Mouse (Mus musculus) heart, adult 2 months (tissue): Measurements from ENCODE around the gene Fgf13. TPM values are rescaled to one million over a fixed set of nuclear protein-coding genes. Genes with fewer than 3 reads are reported as not detected.

Source experiments
- DNase-seq, 2 experiments: peaks; one replicate each; pipeline ENCODE4 v3.0.0; 2021
- H3K27ac ChIP-seq: fragments of 200-600 bp; 2 replicates; pipeline ENCODE4 v1.8.1; 2022
- H3K27me3 ChIP-seq: fragments of 200-500 bp; 2 replicates; pipeline ENCODE4 v1.6.1; 2012; ENCODE audit warnings: mild to moderate bottlenecking, low read length, inconsistent platforms, mixed read lengths; ENCODE audit not compliant: control insufficient read depth, insufficient read depth
- H3K36me3 ChIP-seq: fragments of 200-500 bp; 2 replicates; pipeline ENCODE4 v1.6.1; 2012; ENCODE audit warnings: low read length, inconsistent platforms; ENCODE audit not compliant: control insufficient read depth, insufficient read depth
- H3K4me1 ChIP-seq: fragments of 200-500 bp; 2 replicates; pipeline ENCODE4 v1.6.1; 2011; ENCODE audit warnings: low read length; ENCODE audit not compliant: control insufficient read depth, insufficient read depth
- H3K4me3 ChIP-seq: fragments of 200-600 bp; 2 replicates; pipeline ENCODE4 v1.8.1; 2022
- H3K79me2 ChIP-seq: fragments of 200-500 bp; replicated peaks from 2 replicates; pipeline ENCODE4 v1.6.1; 2012; ENCODE audit warnings: mild to moderate bottlenecking, inconsistent platforms, low read length, moderate library complexity, mixed read lengths; ENCODE audit not compliant: control insufficient read depth, insufficient read depth
- H3K9ac ChIP-seq: fragments of 200-500 bp; 2 replicates; pipeline ENCODE4 v1.6.1; 2012; ENCODE audit warnings: low read depth, mild to moderate bottlenecking, control low read depth, inconsistent platforms, low read length, mixed read lengths
- CTCF ChIP-seq: fragments of 200-600 bp; IDR thresholded peaks from 2 replicates; pipeline ENCODE4 v1.8.1; 2022; ENCODE audit warnings: antibody characterized with exemption, mild to moderate bottlenecking, moderate library complexity
- EP300 ChIP-seq: fragments of 200-500 bp; IDR thresholded peaks from 2 replicates; pipeline ENCODE4 v1.6.1; 2011; ENCODE audit warnings: low read depth, low read length, control low read depth; ENCODE audit not compliant: insufficient read depth
- POLR2A ChIP-seq: fragments of 200-500 bp; IDR thresholded peaks from 2 replicates; pipeline ENCODE4 v1.6.1; 2011; ENCODE audit warnings: mild to moderate bottlenecking, low read depth, low read length, control low read depth; ENCODE audit not compliant: insufficient read depth
- WGBS: fragments of 180-500 bp; shearing (Covaris S2); methylation state at CpG from one replicate; pipeline ENCODE4 v1.1.7; 2018; 5-methylcytosine and 5-hydroxymethylcytosine counted together
- intact Hi-C: fragments of 180-260 bp; cut with DNase I; formaldehyde crosslinking; loops from one replicate; pipeline ENCODE4 v1.15.1; 2025
- polyA plus RNA-seq: library from polyadenylated mRNA; depleted of rRNA; stranded (reverse); fragments of >200 nt; gene quantifications from 2 replicates; pipeline ENCODE4 v1.2.3, GENCODE M21; 2012
- total RNA-seq, 2 experiments: library from RNA; stranded (reverse); gene quantifications; 2 replicates each; pipeline ENCODE4 v1.2.3; 2021

Gene Fgf13
- total and polyA plus RNA-seq, 3 experiments, result 35.6 to 129 (median 102) TPM

DNA sequence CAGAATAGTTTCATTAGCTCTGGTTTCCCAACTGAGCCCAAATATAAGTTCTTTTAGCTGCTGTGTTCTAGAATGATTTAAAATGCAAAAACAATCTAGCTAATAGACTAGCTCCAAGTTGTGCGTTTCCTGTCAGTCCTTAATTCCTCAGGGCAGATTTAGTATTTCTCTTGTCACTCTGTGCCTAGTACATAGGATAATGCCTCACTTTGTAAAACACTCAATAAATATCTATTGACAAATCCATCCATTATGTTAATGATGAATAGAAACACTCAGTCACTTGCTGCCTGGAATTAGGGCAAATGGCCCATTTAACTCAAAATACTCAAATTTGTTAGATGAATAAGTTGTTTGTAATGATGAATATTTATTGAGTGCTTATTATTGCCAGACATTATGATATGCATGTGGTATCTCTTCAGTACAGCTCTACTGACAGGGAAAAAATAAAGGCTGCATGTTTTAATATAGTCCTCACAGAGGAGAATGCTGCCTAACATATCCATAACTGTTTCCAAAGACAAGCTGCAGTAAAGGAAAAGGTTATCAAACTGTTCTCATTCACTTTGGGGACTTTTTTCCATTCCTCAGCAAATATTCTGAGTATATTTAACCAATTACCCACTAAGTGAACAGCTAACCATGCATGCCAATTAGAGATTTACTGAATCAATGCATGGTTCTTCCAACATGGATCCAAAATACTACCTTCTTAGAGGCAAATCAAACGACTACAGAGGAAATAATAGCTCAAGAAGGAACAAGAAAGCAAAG lies 327.0 kb downstream of the Fgf13 start:
- H3K9ac ChIP-seq, result no peak overlapping the region
- intact Hi-C loops, result loop anchor here (10.0 kb wide), 1 partner anchor 344 kb away; no protein-coding TSS in a partner anchor
- TF ChIP-seq EP300 (no peak), CTCF (no peak), POLR2A (no peak)
- H3K27me3 ChIP-seq, result no peaks in the 10 kb centered on the region
- 53% methylated on average over 2 of the region's 2 CpGs for WGBS
- H3K4me3 ChIP-seq, result no peak overlapping the region
- no peaks in the 10 kb centered on the region for H3K4me1 ChIP-seq
- H3K27ac ChIP-seq, result no peak overlapping the region
- no peak for DNase-seq
- no peaks in the 10 kb centered on the region for H3K36me3 ChIP-seq
- no peaks in the 10 kb centered on the region for H3K79me2 ChIP-seq

DNA sequence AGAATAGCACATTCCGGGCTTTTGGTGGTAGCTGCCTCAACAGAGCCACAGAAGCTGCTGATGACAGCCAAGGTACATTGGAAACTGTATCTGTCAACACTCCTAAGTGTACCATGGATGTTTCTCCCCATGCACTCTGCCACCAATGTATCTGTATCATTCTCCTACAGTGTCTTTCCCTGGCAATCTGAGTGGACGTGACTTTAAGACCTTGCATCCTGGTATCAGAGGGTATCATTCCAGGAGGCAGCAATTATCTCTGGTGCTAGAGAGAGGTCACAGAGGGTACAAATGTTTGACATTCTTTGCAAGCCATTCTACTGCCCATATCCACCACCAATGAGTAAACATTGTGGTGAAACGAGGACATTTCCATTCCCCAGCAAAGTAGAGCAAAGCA lies 347.2 kb downstream of the Fgf13 start:
- Histone ChIP-seq H3K27me3 (no peaks in the 10 kb centered on the region), H3K4me1 (no peaks in the 10 kb centered on the region), H3K4me3 (no peak overlapping the region), H3K36me3 (no peaks in the 10 kb centered on the region), H3K9ac (no peak overlapping the region), H3K79me2 (no peaks in the 10 kb centered on the region), H3K27ac (no peak overlapping the region; the same call in 1 of the 2 replicates)
- TF ChIP-seq POLR2A (no peak), EP300 (no peak), CTCF (no peak)
- peak in 1 of 2 experiments; percentile 17 for DNase-seq
- WGBS, result 32% methylated on average over 3 of the region's 3 CpGs
- intact Hi-C loops, result no loop called here

DNA sequence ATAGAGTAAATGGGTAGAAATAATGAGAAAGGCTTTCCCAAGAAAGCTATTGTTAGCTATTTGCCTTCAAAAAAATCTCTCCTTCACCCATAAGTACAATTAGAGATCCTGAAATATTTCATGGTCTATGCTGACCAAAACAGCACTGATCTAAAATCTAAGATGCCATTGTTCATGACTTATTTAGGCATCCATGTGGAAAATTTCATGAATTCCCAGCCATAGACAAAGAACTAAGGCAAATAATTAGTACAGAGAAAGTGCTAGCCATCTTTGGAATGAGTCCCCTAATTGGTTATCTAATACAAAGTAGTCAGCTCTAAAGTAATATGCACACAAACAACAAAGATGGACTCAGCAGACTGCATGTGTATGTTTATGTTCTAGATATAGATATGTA lies 366.7 kb downstream of the Fgf13 start:
- intact Hi-C loops, result no loop called here
- no peak for DNase-seq
- H3K27me3 ChIP-seq, result no peaks in the 10 kb centered on the region
- H3K79me2 ChIP-seq, result no peaks in the 10 kb centered on the region
- no peaks in the 10 kb centered on the region for H3K4me1 ChIP-seq
- no peak for TF ChIP-seq CTCF
- no peak for TF ChIP-seq POLR2A
- TF ChIP-seq EP300, result no peak
- no peak overlapping the region for H3K4me3 ChIP-seq
- H3K36me3 ChIP-seq, result no peaks in the 10 kb centered on the region
- H3K27ac ChIP-seq, result no peak overlapping the region
- no peak overlapping the region for H3K9ac ChIP-seq

DNA sequence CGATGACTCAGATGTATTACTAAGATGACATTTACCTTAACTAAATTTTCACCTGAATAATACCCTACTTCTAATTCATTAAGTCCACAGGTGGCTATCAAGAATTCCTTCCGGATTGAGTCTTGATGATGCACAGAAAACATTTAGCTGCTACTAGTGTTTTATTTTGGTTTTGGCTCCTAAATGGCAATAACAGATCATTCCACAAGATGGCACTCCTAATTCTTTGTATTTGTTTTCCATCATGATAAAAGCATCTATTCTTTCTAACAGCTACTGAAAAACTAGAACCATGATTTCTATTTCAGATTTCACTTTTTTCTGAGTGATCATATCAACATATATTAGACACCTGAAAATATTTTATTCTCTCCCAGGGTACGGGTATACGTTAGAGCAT lies 373.7 kb downstream of the Fgf13 start:
- 68% methylated on average over 4 of the region's 4 CpGs for WGBS
- TF ChIP-seq POLR2A (no peak), CTCF (peak; percentile 62)
- intact Hi-C loops, result loop anchor here (10.0 kb wide), 1 partner anchor 411 kb away; no protein-coding TSS in a partner anchor

DNA sequence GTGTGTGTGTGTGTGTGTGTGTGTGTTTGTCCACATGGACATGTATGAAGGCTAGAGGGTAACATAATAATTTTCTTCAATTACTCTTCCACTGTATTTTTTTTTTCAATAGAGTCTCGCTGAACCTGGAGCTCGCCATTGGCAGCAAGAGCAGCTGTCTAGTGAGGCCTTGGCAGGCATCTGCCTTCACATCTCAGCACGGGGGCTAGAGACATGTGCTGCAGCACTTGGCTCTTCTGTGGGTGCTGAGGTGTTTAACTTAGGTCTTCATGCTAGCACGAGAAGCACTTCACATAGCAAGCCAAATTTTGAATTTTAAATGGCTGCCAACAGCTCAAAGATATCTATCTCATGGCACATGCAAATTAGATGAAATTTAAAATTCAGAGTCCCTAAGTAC lies 380.9 kb downstream of the Fgf13 start:
- Histone ChIP-seq H3K36me3 (no peaks in the 10 kb centered on the region), H3K9ac (no peak overlapping the region), H3K27ac (no peak overlapping the region), H3K79me2 (no peaks in the 10 kb centered on the region), H3K4me3 (no peak overlapping the region), H3K4me1 (no peaks in the 10 kb centered on the region), H3K27me3 (no peaks in the 10 kb centered on the region)
- DNase-seq, result peak in 1 of 2 experiments; percentile 13
- TF ChIP-seq EP300, result no peak
- no peak for TF ChIP-seq POLR2A
- no peak for TF ChIP-seq CTCF
- intact Hi-C loops, result no loop called here
- WGBS, result 51% methylated on average over 4 of the region's 4 CpGs

More for the DNA sequence above, 373.7 kb downstream of the Fgf13 start:
- no peak overlapping the region for H3K9ac ChIP-seq
- no peak overlapping the region for H3K27ac ChIP-seq
- no peaks in the 10 kb centered on the region for H3K4me1 ChIP-seq
- no peak for DNase-seq
- H3K79me2 ChIP-seq, result no peaks in the 10 kb centered on the region
- no peak overlapping the region for H3K4me3 ChIP-seq
- no peaks in the 10 kb centered on the region for H3K27me3 ChIP-seq
- no peaks in the 10 kb centered on the region for H3K36me3 ChIP-seq

DNA sequence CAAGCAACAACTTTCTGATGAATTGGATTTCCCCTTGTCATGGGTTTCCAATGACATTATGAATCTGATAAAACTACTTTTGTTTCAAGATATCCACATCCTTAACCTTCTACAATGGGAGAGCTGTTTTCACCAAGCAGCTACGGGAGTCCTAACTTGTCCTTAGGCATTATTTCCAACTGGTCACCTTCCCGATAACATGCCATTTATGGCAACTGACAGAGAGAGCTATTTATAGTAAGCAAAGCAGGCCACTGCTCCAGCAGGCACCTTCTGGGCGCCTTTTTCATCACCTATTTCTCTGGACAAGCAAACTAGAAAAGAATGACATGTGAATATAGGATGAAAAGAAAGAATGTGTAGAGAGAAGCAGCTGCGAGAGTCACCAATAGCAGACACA lies 385.5 kb downstream of the Fgf13 start:
- Histone ChIP-seq H3K27ac (peak overlapping the region; percentile 66), H3K36me3 (no peaks in the 10 kb centered on the region), H3K4me1 (no peaks in the 10 kb centered on the region), H3K4me3 (no peak overlapping the region), H3K9ac (no peak overlapping the region), H3K79me2 (no peaks in the 10 kb centered on the region), H3K27me3 (no peaks in the 10 kb centered on the region)
- TF ChIP-seq POLR2A (no peak), CTCF (no peak), EP300 (no peak)
- intact Hi-C loops, result no loop called here
- no peak for DNase-seq
- whole genome bisulfite sequencing, result 43% methylated on average over 4 of the region's 4 CpGs
